Comparison of ENCODE assay signal across 7 mouse cellular contexts in genomic region chr17:35051156-35052086, GRCm38 (mm10). TPM values are rescaled to one million over a fixed set of nuclear protein-coding genes. Genes with fewer than 3 reads are reported as not detected.
DNase-seq lines count a peak whose midpoint lies in the region; ATAC-seq and TF ChIP-seq lines count a peak whose summit lies in the region.

No protein-coding gene starts in this region.

- no peak for DNase-seq in Patski (ENCODE audit: low read depth, low spot score)
- peak; percentile 63 for DNase-seq in cerebellum, adult 11-12 months
- peak; percentile 42 for DNase-seq in liver, adult 2 months (ENCODE audit: extremely low read depth, low read depth, low spot score)
- peak; percentile 55 to 56 for DNase-seq in monocyte, adult 2 months (ENCODE audit: low read depth in 1 of 2, low spot score in 2 of 2)
- peak; percentile 62 for DNase-seq in testis, postnatal 14 days (ENCODE audit: low spot score)

- 0 out of 2 replicates have a peak, but pooled peaks have one; percentile 26 for TF ChIP-seq POLR2A in liver, adult 2 months (IDR thresholded peaks at IDR 0.05; ENCODE audit: extremely low read depth, insufficient read depth, low read length)

- CTCF ChIA-PET in Patski (lab: Charles Lee) = interaction anchor here (0.6 to 1.1 kb wide), 3 partner anchors 9 to 30 kb away, joined by 3 to 4 read pairs (median 3); no protein-coding TSS in a partner anchor

- peaks cover 36% of the 10 kb centered on the region for H3K4me1 ChIP-seq in forebrain, embryonic 15.5 days
- peaks cover 46% of the 10 kb centered on the region for H3K4me1 ChIP-seq in hindbrain, embryonic 12.5 days
- peaks cover 12% of the 10 kb centered on the region for H3K4me1 ChIP-seq in liver, adult 2 months (ENCODE audit: control insufficient read depth, insufficient read depth, low read length)

- POLR2A ChIA-PET in Patski (lab: Charles Lee) = interaction anchor here (0.7 to 1.8 kb wide), 7 partner anchors 8 to 94 kb away, joined by 3 to 9 read pairs (median 3); no protein-coding TSS in a partner anchor

- peak overlapping the region; percentile 43 for H3K4me3 ChIP-seq in forebrain, embryonic 15.5 days
- H3K4me3 ChIP-seq in hindbrain, embryonic 12.5 days = peak overlapping the region; percentile 55
- H3K4me3 ChIP-seq in liver, adult 2 months (ENCODE audit: insufficient read depth, low read depth, low read length) = peak overlapping the region; percentile 68

- WGBS in forebrain, embryonic 15.5 days = 2% methylated on average over 21 of the region's 21 CpGs
- 2% methylated on average over 20 of the region's 21 CpGs for WGBS in hindbrain, embryonic 12.5 days
- 59% methylated on average over 21 of the region's 21 CpGs for WGBS in liver, adult 2 months

- peak overlapping the region; percentile 49 for H3K4me2 ChIP-seq in forebrain, embryonic 15.5 days (replicated peaks)
- peak overlapping the region; percentile 79 for H3K4me2 ChIP-seq in hindbrain, embryonic 12.5 days (replicated peaks)

- H3K36me3 ChIP-seq in forebrain, embryonic 15.5 days = peaks cover 16% of the 10 kb centered on the region
- H3K36me3 ChIP-seq in hindbrain, embryonic 12.5 days = peaks cover 24% of the 10 kb centered on the region
- H3K36me3 ChIP-seq in liver, adult 2 months (ENCODE audit: control insufficient read depth, insufficient read depth, low read length) = peaks cover 9% of the 10 kb centered on the region; the same call in 1 of the 2 replicates

- H3K9me3 ChIP-seq in forebrain, embryonic 15.5 days = no peaks in the 10 kb centered on the region
- H3K9me3 ChIP-seq in hindbrain, embryonic 12.5 days (replicated peaks) = no peaks in the 10 kb centered on the region

- no peak for TF ChIP-seq CTCF in Patski (IDR thresholded peaks at IDR 0.05)
- TF ChIP-seq CTCF in liver, adult 2 months (IDR thresholded peaks at IDR 0.05; ENCODE audit: low read depth, low read length) = no peak

- no peaks in the 10 kb centered on the region for H3K79me2 ChIP-seq in liver, adult 2 months (ENCODE audit: control insufficient read depth, insufficient read depth, low read length)

- H3K9ac ChIP-seq in forebrain, embryonic 15.5 days (replicated peaks) = peak overlapping the region; percentile 60
- H3K9ac ChIP-seq in hindbrain, embryonic 12.5 days = peak overlapping the region; percentile 79
- H3K9ac ChIP-seq in liver, adult 2 months (ENCODE audit: low read depth, low read length) = peak overlapping the region; percentile 78

- peak overlapping the region; percentile 92 for H3K27ac ChIP-seq in forebrain, embryonic 15.5 days (replicated peaks)
- H3K27ac ChIP-seq in hindbrain, embryonic 12.5 days = peak overlapping the region; percentile 93
- peak overlapping the region; percentile 80 for H3K27ac ChIP-seq in liver, adult 2 months (replicated peaks; ENCODE audit: insufficient read depth, low read depth, low read length)

- peak; percentile 48 for ATAC-seq in Patski
- ATAC-seq in forebrain, embryonic 15.5 days (replicated peaks) = peak; percentile 50
- ATAC-seq in hindbrain, embryonic 12.5 days (ENCODE audit: low FRiP score) = peak; percentile 59

- no peaks in the 10 kb centered on the region for H3K27me3 ChIP-seq in Patski
- H3K27me3 ChIP-seq in forebrain, embryonic 15.5 days = no peaks in the 10 kb centered on the region
- no peaks in the 10 kb centered on the region for H3K27me3 ChIP-seq in hindbrain, embryonic 12.5 days
- no peaks in the 10 kb centered on the region for H3K27me3 ChIP-seq in liver, adult 2 months (ENCODE audit: control insufficient read depth, insufficient read depth, low read length)

- in situ Hi-C loops in Patski (cut with MboI; ENCODE audit: low pct_unique_long_range_greater_than_20kb) = no loop called here

RNA-seq across cellular contexts. Expression of gene Clic1, which starts 1.7 kb away (rescaled TPM):
- 671 TPM for polyA plus RNA-seq in Patski (2021)
- 98.4 and 100 TPM in 2 replicates for polyA plus RNA-seq in forebrain, embryonic 15.5 days (2015; fragmentation: Nextera tagmentation; extraction: Ambion mirVana)
- 157 and 159 TPM in 2 replicates for polyA plus RNA-seq in hindbrain, embryonic 12.5 days (2016; fragmentation: Nextera tagmentation; extraction: Ambion mirVana)
- 15.9 and 20.3 TPM in 2 replicates for total RNA-seq in liver, adult 2 months (2014; rRNA removed)
- polyA plus RNA-seq in liver, adult 2 months (2012; rRNA removed) = 12.2 and 16.8 TPM in 2 replicates

RNA-seq across cellular contexts. Expression of gene Msh5, which starts 4.9 kb away (rescaled TPM):
- 2.9 TPM for polyA plus RNA-seq in Patski (2021)
- 2.8 and 3.2 TPM in 2 replicates for polyA plus RNA-seq in forebrain, embryonic 15.5 days (2015; fragmentation: Nextera tagmentation; extraction: Ambion mirVana)
- polyA plus RNA-seq in hindbrain, embryonic 12.5 days (2016; fragmentation: Nextera tagmentation; extraction: Ambion mirVana) = 3.0 and 3.1 TPM in 2 replicates
- total RNA-seq in liver, adult 2 months (2014; rRNA removed) = 1.0 and 2.0 TPM in 2 replicates
- polyA plus RNA-seq in liver, adult 2 months (2012; rRNA removed) = 1.1 and 3.9 TPM in 2 replicates

RNA-seq across cellular contexts. Expression of gene Ddah2, which starts 7.4 kb away (rescaled TPM):
- 198 TPM for polyA plus RNA-seq in Patski (2021)
- 540 and 556 TPM in 2 replicates for polyA plus RNA-seq in forebrain, embryonic 15.5 days (2015; fragmentation: Nextera tagmentation; extraction: Ambion mirVana)
- 512 and 517 TPM in 2 replicates for polyA plus RNA-seq in hindbrain, embryonic 12.5 days (2016; fragmentation: Nextera tagmentation; extraction: Ambion mirVana)
- total RNA-seq in liver, adult 2 months (2014; rRNA removed) = 3.0 and 3.6 TPM in 2 replicates
- polyA plus RNA-seq in liver, adult 2 months (2012; rRNA removed) = 3.8 and 3.9 TPM in 2 replicates

RNA-seq across cellular contexts. Expression of gene Ly6g6c, which starts 13.8 kb away (rescaled TPM):
- not detected for polyA plus RNA-seq in Patski (2021)
- not detected in 2 replicates for polyA plus RNA-seq in forebrain, embryonic 15.5 days (2015; fragmentation: Nextera tagmentation; extraction: Ambion mirVana)
- not detected in 2 replicates for polyA plus RNA-seq in hindbrain, embryonic 12.5 days (2016; fragmentation: Nextera tagmentation; extraction: Ambion mirVana)
- total RNA-seq in liver, adult 2 months (2014; rRNA removed) = not detected in 2 replicates
- polyA plus RNA-seq in liver, adult 2 months (2012; rRNA removed) = not detected in 2 replicates

RNA-seq across cellular contexts. Expression of gene Mpig6b, which starts 14.6 kb away (rescaled TPM):
- not detected for polyA plus RNA-seq in Patski (2021)
- polyA plus RNA-seq in forebrain, embryonic 15.5 days (2015; fragmentation: Nextera tagmentation; extraction: Ambion mirVana) = 0.15 and 0.17 TPM in 2 replicates
- 0.46 and 0.52 TPM in 2 replicates for polyA plus RNA-seq in hindbrain, embryonic 12.5 days (2016; fragmentation: Nextera tagmentation; extraction: Ambion mirVana)
- 0.18 TPM in 1 of 2 replicates, not detected in the other for total RNA-seq in liver, adult 2 months (2014; rRNA removed)
- 0.06 TPM in 1 of 2 replicates, not detected in the other for polyA plus RNA-seq in liver, adult 2 months (2012; rRNA removed)

Comparison
In these comparisons a context has a peak if more than half of its experiments do, and no peak if none do; other contexts are left out.
1. RNA of gene Ddah2, which starts 7.4 kb away (polyA plus RNA-seq): 540 to 556 TPM in forebrain, embryonic 15.5 days, 512 to 517 TPM in hindbrain, embryonic 12.5 days and 198 TPM in Patski (single experiment); 3.8 to 3.9 TPM in liver, adult 2 months; every median in the first group is over 10 times any median in the second.
2. Peak in every context shown above with its lines, with median percentiles within 50 percentile points of each other: ATAC-seq, H3K27ac ChIP-seq, H3K4me3 ChIP-seq and H3K9ac ChIP-seq.